Mouse (Mus musculus) liver, adult 2 months (tissue): ENCODE data around the gene Gm49337. TPM values are rescaled to one million over a fixed set of nuclear protein-coding genes. Genes with fewer than 3 reads are reported as not detected.

Source experiments
- DNase-seq: peaks from one replicate; pipeline ENCODE4 v3.0.0-alpha.2; 2011; ENCODE audit warnings: low read depth, low spot score; ENCODE audit errors: extremely low read depth
- H3K27ac ChIP-seq: fragments of 200-500 bp; replicated peaks from 2 replicates; pipeline ENCODE4 v1.5.1; 2012; ENCODE audit warnings: low read depth, mild to moderate bottlenecking, control low read depth, inconsistent platforms, low read length; ENCODE audit not compliant: insufficient read depth
- H3K27me3 ChIP-seq: fragments of 200-500 bp; 2 replicates; pipeline ENCODE4 v1.6.1; 2012; ENCODE audit warnings: mild to moderate bottlenecking, moderate library complexity, low read length, inconsistent platforms; ENCODE audit not compliant: control insufficient read depth, insufficient read depth
- H3K36me3 ChIP-seq: fragments of 200-500 bp; 2 replicates; pipeline ENCODE4 v1.6.1; 2012; ENCODE audit warnings: low read length, inconsistent platforms; ENCODE audit not compliant: control insufficient read depth, insufficient read depth
- H3K4me1 ChIP-seq: fragments of 200-500 bp; 2 replicates; pipeline ENCODE4 v1.6.1; 2011; ENCODE audit warnings: low read length; ENCODE audit not compliant: control insufficient read depth, insufficient read depth
- H3K4me3 ChIP-seq: fragments of 200-500 bp; 2 replicates; pipeline ENCODE4 v1.5.1; 2011; ENCODE audit warnings: low read depth, mild to moderate bottlenecking, control low read depth, low read length, moderate library complexity; ENCODE audit not compliant: insufficient read depth
- H3K79me2 ChIP-seq: fragments of 200-500 bp; 2 replicates; pipeline ENCODE4 v1.6.1; 2012; ENCODE audit warnings: inconsistent platforms, mild to moderate bottlenecking, low read length, moderate library complexity; ENCODE audit not compliant: control insufficient read depth, insufficient read depth
- H3K9ac ChIP-seq: fragments of 200-500 bp; 2 replicates; pipeline ENCODE4 v1.6.1; 2012; ENCODE audit warnings: low read depth, mild to moderate bottlenecking, control low read depth, inconsistent platforms, low read length
- CTCF ChIP-seq: fragments of 200-500 bp; IDR thresholded peaks from 2 replicates; pipeline ENCODE4 v1.5.1; 2011; ENCODE audit warnings: low read depth, low read length, control low read depth
- POLR2A ChIP-seq: fragments of 200-500 bp; IDR thresholded peaks from 2 replicates; pipeline ENCODE4 v1.6.1; 2011; ENCODE audit warnings: low read length, control low read depth; ENCODE audit not compliant: insufficient read depth; ENCODE audit errors: extremely low read depth
- WGBS: fragments of 180-500 bp; shearing (Covaris S2); methylation state at CpG from one replicate; pipeline ENCODE4 v1.1.7; 2018; 5-methylcytosine and 5-hydroxymethylcytosine counted together
- polyA plus RNA-seq: library from polyadenylated mRNA; depleted of rRNA; stranded (reverse); fragments of >200 nt; gene quantifications from 2 replicates; pipeline ENCODE4 v1.2.3, GENCODE M21; 2012
- total RNA-seq: library from RNA; depleted of rRNA; stranded (reverse); fragments of >200 nt; gene quantifications from 2 replicates; pipeline ENCODE4 v1.2.3, GENCODE M21; 2014

The Gm49337 gene
- total and polyA plus RNA-seq, 2 experiments, result not detected

GRCm38 (mm10) chr4:116175136-116175535, 2.0 kb downstream of the Gm49337 start:
- Histone ChIP-seq H3K4me3 (no peak overlapping the region), H3K27me3 (no peaks in the 10 kb centered on the region), H3K4me1 (peaks cover 2% of the 10 kb centered on the region; the same call in 1 of the 2 replicates), H3K9ac (no peak overlapping the region), H3K27ac (no peak overlapping the region), H3K36me3 (no peaks in the 10 kb centered on the region), H3K79me2 (no peaks in the 10 kb centered on the region)
- TF ChIP-seq POLR2A (no peak), CTCF (no peak)
- no peak for DNase-seq

- no peaks in the 10 kb centered on the region for H3K79me2 ChIP-seq
- peaks cover 2% of the 10 kb centered on the region; the same call in 1 of the 2 replicates for H3K4me1 ChIP-seq
- WGBS, result 59% methylated on average over 7 of the region's 7 CpGs
- H3K36me3 ChIP-seq, result no peaks in the 10 kb centered on the region
- no peak for DNase-seq
- no peak overlapping the region for H3K4me3 ChIP-seq
- H3K27ac ChIP-seq, result peak overlapping the region; percentile 77; the same call in 1 of the 2 replicates
- TF ChIP-seq POLR2A, result no peak
- no peaks in the 10 kb centered on the region for H3K27me3 ChIP-seq
- no peak overlapping the region for H3K9ac ChIP-seq
These were observed 2.7 kb downstream of the Gm49337 start for GRCm38 (mm10) chr4:116175711-116176542.

GRCm38 (mm10) chr4:116176543-116176988, 3.4 kb downstream of the Gm49337 start:
- peak overlapping the region; percentile 55; the same call in 1 of the 2 replicates for H3K4me3 ChIP-seq
- H3K79me2 ChIP-seq, result no peaks in the 10 kb centered on the region
- H3K27me3 ChIP-seq, result no peaks in the 10 kb centered on the region
- WGBS, result 34% methylated on average over 10 of the region's 10 CpGs
- peaks cover 2% of the 10 kb centered on the region; the same call in 1 of the 2 replicates for H3K4me1 ChIP-seq
- peak overlapping the region; percentile 77 for H3K27ac ChIP-seq
- no peaks in the 10 kb centered on the region for H3K36me3 ChIP-seq
- no peak for DNase-seq
- H3K9ac ChIP-seq, result peak overlapping the region; percentile 71
- TF ChIP-seq POLR2A, result no peak
- TF ChIP-seq CTCF, result no peak

GRCm38 (mm10) chr4:116177140-116177539, 4.0 kb downstream of the Gm49337 start:
- peak; percentile 29 for DNase-seq
- WGBS, result 52% methylated on average over 5 of the region's 5 CpGs
- no peak for TF ChIP-seq CTCF
- TF ChIP-seq POLR2A, result no peak
- H3K27me3 ChIP-seq, result no peaks in the 10 kb centered on the region
- H3K9ac ChIP-seq, result peak overlapping the region; percentile 37; the same call in 1 of the 2 replicates
- no peak overlapping the region for H3K4me3 ChIP-seq
- no peaks in the 10 kb centered on the region for H3K79me2 ChIP-seq
- no peaks in the 10 kb centered on the region for H3K36me3 ChIP-seq
- peak overlapping the region; percentile 77 for H3K27ac ChIP-seq
- peaks cover 2% of the 10 kb centered on the region; the same call in 1 of the 2 replicates for H3K4me1 ChIP-seq

GRCm38 (mm10) chr4:116182079-116182478, 8.9 kb downstream of the Gm49337 start:
- no peak for TF ChIP-seq POLR2A
- no peak for TF ChIP-seq CTCF
- H3K27ac ChIP-seq, result no peak overlapping the region
- no peak for DNase-seq
- H3K4me3 ChIP-seq, result no peak overlapping the region
- no peak overlapping the region for H3K9ac ChIP-seq
- 64% methylated on average over 3 of the region's 3 CpGs for WGBS
- H3K4me1 ChIP-seq, result 0 out of 2 replicates have a peak, but pooled peaks cover 2% of the 10 kb centered on the region
- H3K27me3 ChIP-seq, result no peaks in the 10 kb centered on the region
- no peaks in the 10 kb centered on the region for H3K79me2 ChIP-seq
- no peaks in the 10 kb centered on the region for H3K36me3 ChIP-seq

GRCm38 (mm10) chr4:116182745-116183144, 9.6 kb downstream of the Gm49337 start:
- TF ChIP-seq POLR2A (no peak), CTCF (no peak)
- DNase-seq, result no peak
- Histone ChIP-seq H3K79me2 (no peaks in the 10 kb centered on the region), H3K36me3 (no peaks in the 10 kb centered on the region), H3K4me1 (no peaks in the 10 kb centered on the region), H3K27me3 (no peaks in the 10 kb centered on the region), H3K27ac (0 out of 2 replicates have a peak overlapping the region, but pooled peaks have one; percentile 20), H3K4me3 (no peak overlapping the region), H3K9ac (0 out of 2 replicates have a peak overlapping the region, but pooled peaks have one; percentile 2)
- 33% methylated on average over 12 of the region's 12 CpGs for whole genome bisulfite sequencing
